Mouse (Mus musculus) ovary, postnatal 36 days (tissue): ENCODE data around the gene Borcs7.
"Not testable (repeated sequence)": the region's sequence is repeated elsewhere in the genome, so short reads cannot be mapped to it uniquely, and the experiment has no call there.

Source experiments
- DNase-seq: peaks from one replicate; pipeline ENCODE4 v3.0.0; 2022; ENCODE audit warnings: low spot score, mixed read lengths

Borcs7 gene

GRCm38 (mm10) chr19:46714234-46714633, 24.5 kb downstream of the Borcs7 start:
- DNase-seq, result no peak

DNA sequence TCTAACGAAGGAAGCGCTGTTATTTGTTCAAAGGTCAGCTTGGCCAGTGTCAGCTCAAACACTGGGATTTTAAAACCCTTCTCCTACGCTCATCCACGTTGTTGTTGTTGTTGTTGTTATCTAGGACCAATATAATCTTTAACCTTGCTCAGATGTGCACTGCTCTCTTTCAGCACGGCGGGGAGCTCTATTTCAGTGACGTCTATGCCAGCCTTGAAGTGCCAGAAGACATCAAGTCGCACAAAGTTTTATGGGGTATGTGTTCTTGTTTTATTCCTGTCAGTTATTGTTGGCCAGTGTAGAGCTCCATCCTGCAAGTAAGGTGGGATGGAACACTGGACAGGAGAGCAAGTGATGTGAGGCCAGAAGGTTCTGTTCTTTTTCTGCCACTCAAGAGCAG, 25.3 kb downstream of the Borcs7 start:
- DNase-seq, result no peak

DNA sequence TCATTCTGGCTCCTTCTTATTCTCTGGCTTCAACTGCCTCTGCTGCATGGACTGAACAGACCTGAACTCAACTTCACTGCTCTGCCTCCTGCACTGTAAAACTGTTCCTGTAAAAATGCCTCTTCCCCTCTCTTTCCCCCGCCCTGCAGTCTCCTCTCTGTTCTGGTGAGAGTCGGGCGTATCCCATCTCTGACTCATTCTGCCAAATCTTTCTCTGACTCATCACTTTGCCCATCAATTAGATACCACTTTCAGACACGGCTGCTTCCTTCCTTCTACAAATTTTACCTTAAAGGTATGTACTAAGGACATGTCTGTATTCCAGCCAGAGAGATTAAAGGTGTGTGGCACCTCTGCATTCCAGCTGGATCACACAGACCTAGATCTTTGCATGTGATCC, 28.4 kb downstream of the Borcs7 start:
- no peak for DNase-seq

DNA sequence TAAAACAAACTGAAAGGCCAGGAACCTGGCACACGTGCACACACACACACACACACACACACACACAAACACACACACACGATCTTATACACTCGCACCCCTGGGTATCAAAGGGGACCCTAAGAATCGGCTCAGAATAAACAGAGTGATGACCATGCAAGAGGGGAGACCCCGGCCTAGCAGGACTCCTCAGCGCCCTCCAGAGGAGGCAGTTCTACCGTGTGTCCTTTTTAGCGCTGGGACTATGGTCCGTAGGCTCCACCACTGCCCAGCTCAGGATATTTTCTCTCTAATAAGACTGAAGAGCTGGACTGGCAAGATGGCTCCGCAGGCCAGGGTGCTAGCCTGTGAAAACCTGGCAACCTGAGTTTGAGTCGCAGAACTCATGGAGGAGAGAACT, 34.7 kb downstream of the Borcs7 start:
- no peak for DNase-seq

GRCm38 (mm10) chr19:46726142-46726541, 36.4 kb downstream of the Borcs7 start:
- DNase-seq, result no peak

DNA sequence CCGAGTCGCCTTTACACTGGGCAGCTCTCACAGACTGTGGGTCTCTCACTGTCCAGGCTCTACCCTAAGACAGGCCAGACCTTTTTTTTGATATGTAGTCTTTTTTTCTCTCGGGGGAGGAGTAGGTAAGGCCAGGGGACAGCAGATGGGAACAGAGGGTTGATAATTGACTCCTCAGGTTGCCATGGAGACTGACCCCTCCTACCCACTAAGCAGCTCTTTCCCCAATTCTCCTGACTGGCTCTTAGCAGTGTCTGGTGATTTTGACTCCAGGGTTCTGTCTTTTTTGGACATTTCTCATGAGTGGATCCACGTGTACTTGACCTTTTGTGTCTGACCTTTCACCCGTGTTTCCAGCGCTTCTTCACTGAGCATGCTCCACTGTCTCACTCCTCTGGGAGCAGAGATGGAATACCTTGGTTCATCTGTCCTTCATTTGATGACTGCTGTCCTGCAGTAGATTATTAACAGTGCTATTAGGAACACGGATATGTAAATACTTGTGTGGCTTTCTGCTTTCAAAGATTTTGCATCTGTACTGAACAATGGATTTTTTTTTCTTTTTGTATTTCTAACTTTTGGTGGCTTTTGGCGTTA, 37.5 kb downstream of the Borcs7 start:
- DNase-seq, result no peak

GRCm38 (mm10) chr19:46727945-46728540, 38.3 kb downstream of the Borcs7 start:
- DNase-seq, result no peak

GRCm38 (mm10) chr19:46728909-46729308, 39.2 kb downstream of the Borcs7 start:
- no peak for DNase-seq

- DNase-seq, result no peak
Observed at GRCm38 (mm10) chr19:46731351-46731750, 41.6 kb downstream of the Borcs7 start.

GRCm38 (mm10) chr19:46732673-46733072, 43.0 kb downstream of the Borcs7 start:
- DNase-seq, result not testable (repeated sequence)

DNA sequence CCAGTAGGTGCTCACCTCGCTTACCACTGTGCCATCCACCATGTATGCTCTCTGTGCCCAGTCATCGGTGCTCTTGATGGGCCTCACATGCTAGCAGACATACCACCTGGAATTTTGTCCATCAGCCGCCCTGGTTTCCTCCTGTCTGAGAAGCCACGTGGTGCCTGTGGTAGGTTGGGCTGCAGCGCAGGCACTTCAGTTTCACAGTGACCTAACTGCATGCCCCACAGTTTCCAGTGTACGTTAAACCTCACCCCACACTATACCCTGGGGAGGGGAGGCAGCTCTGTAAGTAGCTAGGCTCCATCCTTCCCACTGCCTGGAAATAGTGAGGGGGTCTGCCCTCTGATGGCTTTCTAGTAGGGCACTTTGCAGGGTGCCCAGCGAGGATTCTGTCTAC, 43.9 kb downstream of the Borcs7 start:
- no peak for DNase-seq

DNA sequence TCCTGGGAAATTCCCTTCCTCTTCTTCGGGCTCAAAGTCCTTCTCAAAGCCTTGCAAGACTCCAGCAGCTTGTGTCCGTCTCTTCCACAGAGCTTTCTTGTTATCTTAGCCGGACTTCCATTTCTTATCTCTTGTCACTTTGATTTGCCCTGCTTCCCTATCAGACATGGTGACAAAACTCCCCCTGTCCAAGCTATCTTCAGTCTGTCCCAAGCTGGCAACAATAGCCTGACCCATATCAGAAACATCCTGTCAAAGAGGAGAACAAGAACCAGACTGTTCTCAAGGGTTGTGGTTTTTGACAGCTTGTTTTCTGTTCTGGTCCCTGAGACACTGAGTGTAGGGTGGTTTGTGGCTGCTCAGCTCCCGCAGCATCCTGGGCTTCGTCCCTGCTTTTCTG, 45.5 kb downstream of the Borcs7 start:
- no peak for DNase-seq

DNA sequence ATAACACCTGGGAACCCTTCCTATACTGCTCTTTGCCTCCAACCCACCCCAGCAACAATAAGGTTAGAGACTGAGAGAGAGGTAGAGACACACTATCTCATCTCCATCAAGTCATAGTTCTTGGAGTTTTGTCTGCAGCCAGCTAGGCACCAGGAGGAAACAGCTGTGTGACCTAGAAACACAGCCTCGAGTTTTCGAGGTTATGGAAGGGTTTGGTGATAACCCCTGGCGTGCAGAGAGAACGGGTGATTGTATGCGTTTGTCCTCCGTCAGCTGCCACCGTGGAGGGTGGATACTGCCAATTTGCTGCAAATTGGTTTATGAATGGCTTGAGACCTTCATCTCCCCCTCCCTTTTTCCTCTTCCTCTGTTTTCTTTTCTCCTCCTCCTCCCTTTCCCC, 47.4 kb downstream of the Borcs7 start:
- DNase-seq, result no peak

DNA sequence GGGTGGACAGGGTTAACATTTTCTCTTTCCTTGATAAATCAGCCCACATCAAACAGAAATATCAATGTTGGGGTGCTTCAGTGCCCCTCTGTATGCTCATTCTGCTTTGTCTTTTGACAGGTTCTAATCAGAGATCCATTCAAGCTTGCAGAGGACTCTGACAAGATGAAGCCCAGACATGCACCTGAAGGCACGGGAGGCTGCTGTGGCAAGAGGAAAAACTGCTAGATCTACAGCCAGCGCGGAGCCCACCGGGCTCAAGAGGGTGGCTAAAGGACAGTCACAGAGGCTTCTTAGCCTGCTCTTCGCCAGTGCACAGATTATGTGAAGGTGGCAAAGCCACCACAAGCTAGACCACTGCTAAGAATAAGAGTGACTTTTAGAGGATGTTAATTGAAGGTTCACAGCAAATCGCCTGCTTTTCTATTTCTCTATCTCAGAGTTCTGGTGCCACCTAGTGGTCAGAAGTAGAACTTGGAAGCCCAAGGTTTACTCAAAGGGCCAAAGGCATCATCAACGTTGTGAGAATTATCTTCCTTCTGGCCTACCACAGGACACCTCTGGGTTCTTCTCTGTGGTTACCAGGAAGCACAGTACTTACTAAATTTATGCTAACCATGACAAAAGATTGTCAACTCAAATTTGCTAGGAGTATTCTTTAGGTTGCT, 50.8 kb downstream of the Borcs7 start:
- DNase-seq, result no peak

- DNase-seq, result no peak
Observed at GRCm38 (mm10) chr19:46741574-46741973, 51.9 kb downstream of the Borcs7 start.

DNA sequence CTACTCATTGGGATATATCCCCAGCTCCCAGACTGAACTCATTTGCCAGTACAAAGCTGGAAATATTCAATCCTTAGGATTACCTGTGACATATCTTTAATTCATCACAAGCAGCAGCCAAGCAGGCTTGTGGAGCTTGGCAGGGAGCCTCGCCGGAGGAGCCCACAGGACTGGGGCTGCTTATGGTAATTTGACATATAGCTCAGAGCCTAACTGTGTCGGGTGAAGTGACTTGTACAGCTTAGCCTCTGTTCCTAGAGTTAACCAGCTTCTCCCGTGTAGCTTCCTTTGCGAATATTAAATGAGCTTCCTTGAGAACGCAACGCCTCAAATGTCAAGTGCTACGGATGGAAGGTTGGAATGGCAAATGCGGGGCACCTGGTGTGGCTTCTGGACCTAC, 55.0 kb downstream of the Borcs7 start:
- DNase-seq, result no peak

DNA sequence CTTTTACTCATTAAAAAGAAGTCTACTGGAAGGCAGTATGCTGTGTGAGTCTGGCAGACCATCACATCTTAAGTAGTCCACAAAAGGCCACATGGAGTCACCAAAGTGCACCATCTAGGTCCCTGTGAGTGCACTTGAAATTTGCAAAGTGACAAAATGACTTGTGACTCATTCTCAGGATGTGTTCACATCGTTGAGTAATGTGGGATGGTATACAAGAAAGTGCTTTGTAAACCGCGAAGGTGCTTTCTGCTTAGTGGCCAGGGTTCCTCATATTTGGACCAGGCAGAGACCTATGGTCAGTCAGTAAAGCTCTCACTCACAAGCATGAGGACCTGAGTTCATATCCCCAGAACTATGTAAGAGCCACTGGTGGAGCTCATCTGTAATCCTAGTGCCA, 58.1 kb downstream of the Borcs7 start:
- DNase-seq, result no peak

DNA sequence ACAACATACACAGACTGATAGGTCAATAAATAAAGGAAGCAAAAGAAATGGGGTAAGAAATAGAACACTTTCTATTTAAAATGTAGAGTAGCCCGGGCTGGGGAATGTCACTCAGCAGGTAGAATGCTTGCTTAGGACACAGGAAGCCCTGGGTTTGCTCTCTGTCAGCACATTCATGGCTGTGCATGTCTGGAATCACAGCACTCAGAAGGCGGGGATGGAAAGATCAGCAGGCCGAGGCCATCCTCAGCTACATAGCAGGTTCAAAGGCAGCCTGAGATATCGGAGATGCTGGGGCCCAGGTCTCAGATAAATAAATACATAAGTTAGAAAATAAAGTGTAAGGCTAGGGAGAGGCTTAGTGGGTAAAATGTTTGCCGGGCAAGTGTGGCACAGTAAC, 62.5 kb downstream of the Borcs7 start:
- DNase-seq, result no peak
